Mouse (Mus musculus) ovary, postnatal 14 days (tissue): ENCODE data around the gene Safb.
"Not testable (repeated sequence)": the region's sequence is repeated elsewhere in the genome, so short reads cannot be mapped to it uniquely, and the experiment has no call there.

ENCODE experiments used
- DNase-seq: peaks from one replicate; pipeline ENCODE4 v3.0.0; 2022; ENCODE audit warnings: low spot score

Safb gene

GRCm38 (mm10) chr17:56611323-56611722, 26.7 kb downstream of the Safb start:
- DNase-seq: no peak

DNA sequence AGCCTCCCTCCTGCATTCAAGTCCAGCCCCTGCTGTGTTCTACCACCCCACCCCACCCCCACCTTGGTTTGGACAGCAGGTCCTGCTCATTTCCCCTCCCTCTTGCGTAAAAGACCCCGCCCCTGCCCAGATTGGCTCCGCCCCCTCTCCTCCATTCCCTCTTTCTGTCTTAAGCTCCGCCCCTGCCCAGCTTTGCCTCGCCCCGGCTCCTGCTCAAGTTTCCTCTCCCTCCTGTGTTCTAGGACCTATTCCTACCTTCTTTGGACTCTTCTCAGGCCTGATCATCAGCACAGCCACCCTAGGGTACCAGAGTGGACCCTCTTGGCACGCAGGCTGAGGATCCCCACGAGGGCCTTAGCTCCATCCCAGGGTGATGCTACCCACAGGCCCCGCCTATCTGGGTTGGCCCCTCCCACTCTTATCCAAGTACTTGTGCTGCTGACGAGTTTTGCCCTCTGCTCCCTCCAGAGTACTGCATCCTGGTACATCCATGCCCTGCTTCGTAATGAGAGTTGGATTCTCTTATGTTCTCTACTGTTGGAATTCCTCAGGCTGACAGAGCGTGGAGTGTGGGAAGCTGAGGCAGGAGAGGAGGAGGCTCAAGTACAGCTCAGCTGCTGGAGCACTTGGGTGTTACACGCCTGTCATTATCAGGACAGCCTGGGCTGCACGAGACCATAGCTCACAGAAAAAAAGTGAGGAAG, 27.4 kb downstream of the Safb start:
- DNase-seq: no peak

DNA sequence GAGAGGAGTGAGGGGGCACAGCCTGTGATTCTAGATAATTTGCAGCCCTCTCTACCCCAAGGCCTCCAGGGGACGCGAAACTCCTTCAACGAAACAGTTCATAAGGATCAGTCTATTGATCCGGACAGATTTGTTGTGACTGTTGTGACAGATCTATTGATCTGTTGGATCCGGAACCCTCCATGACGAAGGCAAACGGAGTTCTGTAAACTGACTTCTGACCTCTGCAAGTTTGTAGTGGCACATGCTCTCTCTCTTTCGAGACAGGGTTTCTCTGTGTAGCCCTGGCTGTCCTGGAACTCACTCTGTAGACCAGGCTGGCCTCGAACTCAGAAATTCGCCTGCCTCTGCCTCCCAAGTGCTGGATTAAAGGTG, 27.9 kb downstream of the Safb start:
- not testable (repeated sequence) for DNase-seq

DNA sequence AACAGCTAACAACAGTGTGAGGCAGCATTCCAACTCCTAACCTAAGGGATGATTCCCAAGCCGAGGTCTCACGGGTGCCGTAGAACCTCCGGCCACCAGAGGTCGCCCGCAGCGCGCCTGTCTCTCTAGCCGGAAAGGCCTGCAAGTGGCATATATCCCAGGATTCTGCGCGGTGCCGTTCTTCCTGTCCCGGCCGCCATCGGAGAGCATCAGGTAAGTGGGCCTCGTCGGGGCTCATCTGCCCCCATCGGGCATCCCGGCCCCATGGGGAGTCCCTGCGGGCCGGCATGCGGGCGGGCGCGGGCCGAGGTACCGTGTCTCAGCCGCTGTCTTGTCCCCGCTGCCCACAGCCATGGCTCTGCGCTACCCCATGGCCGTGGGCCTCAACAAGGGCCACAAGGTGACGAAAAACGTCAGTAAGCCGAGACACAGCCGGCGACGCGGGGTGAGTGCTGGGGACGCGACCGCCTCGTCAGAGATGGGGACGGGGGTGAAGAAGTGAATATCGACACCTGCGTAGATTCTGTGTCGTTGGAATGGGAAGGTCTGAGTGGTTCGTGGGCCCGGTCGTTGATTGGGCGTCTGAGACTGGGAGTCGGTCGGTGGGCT, 28.7 kb downstream of the Safb start, which contains the start of gene Rpl36:
Rpl36 (plus strand) TSS at position 181 of the 609 bp plus-strand sequence.
- peak; percentile 98 for DNase-seq

DNA sequence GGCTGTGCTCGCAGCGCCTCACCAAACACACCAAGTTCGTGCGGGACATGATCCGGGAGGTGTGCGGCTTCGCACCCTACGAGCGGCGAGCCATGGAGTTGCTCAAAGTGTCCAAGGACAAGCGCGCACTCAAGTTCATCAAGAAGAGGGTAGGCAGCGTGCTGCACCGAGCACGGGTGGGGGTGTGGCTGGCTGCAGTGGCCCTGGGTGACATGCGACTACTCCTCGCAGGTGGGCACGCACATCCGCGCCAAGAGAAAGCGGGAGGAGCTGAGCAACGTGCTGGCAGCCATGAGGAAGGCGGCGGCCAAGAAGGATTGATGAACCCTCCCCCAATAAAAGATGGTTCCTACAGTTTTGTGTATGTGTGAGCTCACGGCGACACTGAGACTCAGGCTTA, 29.3 kb downstream of the Safb start:
- DNase-seq: not testable (repeated sequence)

GRCm38 (mm10) chr17:56614391-56615135, 29.9 kb downstream of the Safb start:
- DNase-seq: no peak

DNA sequence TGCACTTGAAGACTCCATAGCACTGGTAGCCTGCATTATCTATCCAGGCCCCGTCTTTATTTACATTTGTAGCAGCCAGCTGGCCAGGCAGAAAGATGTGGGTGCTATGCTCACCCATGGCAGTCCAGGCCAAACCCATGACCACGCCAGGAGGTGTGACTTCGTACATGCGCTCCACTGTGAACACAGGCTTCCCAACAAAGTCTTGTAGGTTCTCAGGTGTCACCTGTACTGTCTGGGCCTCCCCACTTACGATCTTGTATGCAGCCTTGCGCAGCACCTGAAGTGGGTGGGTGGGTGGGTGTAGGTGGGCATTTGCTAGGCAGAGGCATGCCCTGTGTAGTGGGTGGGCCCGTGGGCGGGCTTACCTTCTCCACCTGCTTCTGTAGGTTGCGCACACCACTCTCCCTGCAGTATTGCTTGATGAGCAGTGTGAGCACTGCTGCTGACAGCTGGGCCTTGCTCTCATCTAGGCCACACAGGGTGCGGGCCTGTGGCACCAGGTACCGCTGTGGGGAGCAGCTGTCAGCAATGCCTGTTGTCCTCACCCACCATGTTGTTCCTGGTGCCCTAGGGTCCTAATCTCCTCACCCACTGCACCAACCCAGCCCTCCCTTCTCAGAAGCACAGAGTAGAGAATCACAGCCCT, 30.6 kb downstream of the Safb start:
- DNase-seq: no peak

DNA sequence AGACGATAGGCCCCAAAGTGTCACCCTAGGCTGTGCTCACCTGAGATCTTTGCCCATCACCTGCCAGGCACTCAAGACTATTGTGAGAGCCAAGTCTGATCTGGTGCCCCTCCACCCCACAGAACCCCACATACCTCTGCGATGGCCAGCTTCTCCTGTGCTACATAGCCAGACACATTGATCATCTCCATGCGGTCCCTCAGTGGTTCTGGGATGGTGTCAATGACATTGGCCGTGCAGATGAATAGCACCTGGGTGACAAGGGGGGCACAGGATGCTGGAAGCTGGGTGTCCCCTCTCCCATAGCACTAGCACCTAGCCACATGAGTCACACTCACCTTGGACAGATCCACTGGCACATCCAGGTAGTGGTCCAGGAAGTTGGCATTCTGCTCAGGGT, 31.2 kb downstream of the Safb start:
- DNase-seq: no peak

DNA sequence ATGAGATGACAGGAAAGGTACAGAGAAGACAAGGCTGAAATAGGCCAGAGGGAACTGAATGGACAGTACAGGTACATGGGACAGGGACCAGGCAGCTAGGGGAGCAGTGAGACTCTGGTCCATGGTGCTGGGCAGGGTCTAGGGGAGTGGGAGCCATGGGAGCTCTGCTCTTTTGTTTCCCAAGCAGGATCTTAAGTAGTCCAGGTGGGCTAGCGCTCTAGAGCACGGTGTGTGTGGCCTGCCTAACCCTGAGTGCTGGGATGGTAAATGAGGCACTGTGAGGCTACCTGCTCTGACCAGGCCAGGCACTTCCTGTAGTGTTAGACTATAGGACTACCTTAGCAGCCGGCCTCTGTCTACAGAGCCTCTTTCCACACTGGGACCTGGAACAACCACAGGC, 32.1 kb downstream of the Safb start:
- DNase-seq: no peak

DNA sequence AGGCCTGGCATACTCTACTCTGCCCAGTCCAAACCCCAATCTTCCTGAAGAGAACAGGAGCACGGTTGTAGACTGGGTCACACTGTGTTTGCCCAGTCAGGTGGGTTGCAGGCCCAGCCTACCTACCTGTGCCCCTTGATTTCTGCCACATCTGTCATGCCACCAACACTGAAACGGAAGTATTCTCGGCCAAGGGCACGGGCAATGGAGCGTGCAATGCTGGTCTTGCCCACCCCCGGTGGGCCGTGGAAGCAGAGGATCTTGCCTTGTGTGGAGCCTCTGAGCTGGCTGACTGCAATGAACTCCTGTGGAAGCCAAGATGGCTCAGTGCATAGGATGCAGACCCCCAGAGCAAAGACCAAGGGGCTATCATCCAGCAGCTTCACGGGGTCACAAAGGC, 33.0 kb downstream of the Safb start:
- no peak for DNase-seq

GRCm38 (mm10) chr17:56625495-56625894, 40.9 kb downstream of the Safb start:
- DNase-seq: no peak

DNA sequence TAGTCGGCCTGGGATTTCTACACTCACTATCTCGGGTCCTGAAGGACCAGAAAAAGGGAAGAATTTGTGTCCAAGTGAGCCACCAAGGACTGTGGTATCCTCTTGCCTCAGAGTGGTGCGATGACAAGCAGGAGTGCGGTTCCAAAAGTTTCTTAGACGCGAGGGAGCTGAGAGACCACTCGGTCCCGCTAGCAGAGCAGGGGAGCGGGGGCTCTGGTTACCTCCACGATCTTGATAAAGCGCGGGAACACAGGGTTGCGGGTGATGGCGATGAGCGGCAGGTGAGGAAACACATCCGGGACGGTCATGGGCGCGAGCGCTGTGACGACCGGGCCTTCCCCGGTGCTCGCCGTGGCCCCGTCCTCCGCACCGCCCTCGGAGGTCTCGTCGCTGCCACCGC, 41.6 kb downstream of the Safb start:
- DNase-seq: no peak

- peak; percentile 96 for DNase-seq
Measured at GRCm38 (mm10) chr17:56626754-56627470, 42.3 kb downstream of the Safb start, which contains the start of gene Lonp1. Lonp1 (minus strand) TSS chr17:56626887.

DNA sequence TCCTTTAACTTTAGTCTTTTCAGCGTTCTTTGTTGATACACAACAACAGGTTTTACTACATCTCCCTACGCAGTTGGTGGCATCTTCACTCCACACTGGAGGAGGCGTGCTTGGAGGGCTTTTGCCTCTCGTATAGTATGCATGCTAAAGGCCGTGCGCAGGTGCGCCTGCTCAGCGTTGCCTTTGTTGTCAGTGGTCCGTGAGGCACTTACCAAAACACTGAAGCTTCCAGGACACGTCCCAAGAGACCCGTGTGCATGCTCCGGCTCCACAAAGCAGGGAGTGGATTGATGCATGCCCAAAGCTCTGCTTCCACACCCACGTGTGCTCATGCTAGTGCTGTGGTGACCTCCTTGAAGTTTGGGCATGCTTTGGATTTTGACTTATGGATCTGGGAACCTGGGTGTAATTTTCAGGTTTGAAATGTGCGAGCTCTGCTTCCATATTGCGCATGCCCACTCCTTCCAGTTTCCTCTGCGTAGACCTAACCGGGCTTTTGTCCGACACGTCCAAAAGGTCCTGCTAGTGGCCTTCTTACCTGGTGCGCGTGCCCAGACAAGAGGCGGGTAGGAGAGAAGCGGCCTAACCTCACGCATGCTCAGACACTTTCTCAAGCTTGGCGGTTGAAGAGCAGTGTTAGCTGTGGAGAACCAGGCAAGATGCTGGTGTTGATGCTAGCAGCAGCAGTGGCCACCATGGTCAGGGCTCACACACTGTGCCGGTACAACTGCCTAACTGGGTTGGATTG, 43.1 kb downstream of the Safb start, which contains the start of gene Catsperd:
Catsperd (plus strand) TSS at position 614 of the 748 bp plus-strand sequence.
- DNase-seq: no peak

DNA sequence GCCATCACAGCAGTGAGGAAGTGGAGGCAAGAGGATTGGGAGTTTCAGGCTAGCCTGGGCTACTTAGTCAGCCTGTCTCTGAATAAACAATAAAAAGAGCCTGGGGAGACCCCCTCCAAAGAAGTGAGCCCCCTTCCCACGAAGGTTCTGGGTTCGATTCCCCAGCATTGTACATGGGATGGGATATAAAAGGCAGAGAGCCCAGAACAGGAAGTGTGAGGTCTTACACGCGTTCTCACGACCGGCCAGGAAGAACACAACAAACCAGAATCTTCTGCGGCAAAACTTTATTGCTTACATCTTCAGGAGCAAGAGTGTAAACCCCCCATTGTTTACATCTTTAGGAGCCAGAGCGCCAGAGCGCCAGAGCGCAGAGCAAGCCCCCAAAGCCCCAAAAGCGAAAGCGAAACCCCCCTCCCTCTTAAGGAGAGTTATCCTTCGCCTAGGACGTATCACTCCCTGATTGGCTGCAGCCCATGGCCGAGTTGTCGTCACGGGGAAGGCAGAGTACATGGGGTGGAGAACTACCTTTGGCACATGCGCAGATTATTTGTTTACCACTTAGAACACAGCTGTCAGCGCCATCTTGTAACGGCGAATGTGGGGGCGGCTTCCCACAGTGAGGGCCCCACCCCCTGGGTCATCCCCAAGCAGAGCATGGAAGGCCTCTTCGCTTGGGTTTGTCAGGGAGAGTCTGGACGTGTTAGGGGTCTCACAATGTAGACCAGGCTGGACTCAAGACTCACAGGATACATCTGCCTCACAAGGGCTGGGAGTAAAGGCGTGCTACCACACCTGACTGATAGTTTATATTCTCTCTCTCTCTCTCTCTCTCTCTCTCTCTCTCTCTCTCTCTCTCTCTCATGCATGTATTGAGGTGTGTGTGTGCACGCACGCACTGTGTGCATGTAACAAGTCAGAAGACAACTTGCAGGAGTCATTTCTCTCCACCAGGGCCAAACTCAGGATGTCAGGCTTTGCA, 45.5 kb downstream of the Safb start:
- DNase-seq: not testable (repeated sequence)

- DNase-seq: no peak
Measured at GRCm38 (mm10) chr17:56631807-56632206, 47.2 kb downstream of the Safb start.

DNA sequence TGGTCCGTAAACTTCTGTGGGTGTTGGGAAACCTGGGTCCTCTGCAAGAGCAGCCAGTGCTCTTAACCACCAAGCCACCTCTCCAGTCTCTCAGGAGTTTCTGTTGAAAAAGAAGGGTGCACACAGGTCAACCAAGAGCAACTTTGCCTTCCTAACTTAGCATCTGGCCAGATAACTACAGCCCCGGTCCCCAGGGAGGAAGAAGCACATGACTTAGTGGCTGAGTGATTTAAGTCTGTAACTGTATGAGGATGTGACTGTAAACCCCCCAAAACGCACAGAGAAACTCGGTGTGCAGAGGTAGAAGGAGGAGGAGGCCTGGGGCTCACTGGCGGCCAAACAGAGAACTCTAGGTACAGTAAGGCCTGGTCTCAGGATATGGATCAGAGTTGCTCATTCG, 49.4 kb downstream of the Safb start:
- no peak for DNase-seq

DNA sequence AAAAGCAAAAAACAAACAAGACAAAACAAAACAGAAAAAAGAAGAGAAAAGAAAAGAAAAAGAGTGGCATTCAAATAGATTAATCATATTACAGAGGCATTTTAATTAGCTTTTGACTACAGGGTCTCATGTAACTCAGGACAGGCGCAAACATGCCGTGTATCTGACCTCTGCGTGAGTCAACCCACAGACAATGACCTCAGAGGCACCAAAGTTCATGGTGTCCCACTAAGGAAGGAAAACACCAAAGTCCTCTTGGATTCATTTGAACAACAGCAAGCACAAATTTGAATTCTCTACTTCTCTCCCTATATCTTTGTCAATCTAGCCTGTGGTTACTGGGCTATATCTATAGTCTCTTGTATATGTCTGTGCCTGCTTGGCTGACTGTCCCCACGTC, 58.6 kb downstream of the Safb start:
- no peak for DNase-seq

DNA sequence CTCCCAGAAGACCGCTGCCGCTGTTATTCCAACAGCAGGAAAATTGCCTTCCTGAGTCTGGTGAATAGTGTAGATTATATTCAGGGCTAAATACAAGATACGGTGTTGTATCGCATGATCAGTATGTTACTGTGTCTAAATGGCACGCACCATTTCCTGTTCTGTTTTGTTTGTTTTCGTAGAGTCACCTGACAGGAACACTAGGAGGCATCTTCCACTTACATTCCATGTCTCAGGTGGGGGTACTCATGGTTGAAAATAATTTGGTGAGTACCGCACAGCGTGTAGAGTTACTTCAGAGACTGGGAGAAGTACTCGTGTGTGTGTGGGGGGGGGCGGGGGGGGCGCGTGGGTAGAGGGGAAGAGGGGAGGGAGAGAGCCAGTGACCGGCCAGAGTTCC, 62.9 kb downstream of the Safb start:
- no peak for DNase-seq

DNA sequence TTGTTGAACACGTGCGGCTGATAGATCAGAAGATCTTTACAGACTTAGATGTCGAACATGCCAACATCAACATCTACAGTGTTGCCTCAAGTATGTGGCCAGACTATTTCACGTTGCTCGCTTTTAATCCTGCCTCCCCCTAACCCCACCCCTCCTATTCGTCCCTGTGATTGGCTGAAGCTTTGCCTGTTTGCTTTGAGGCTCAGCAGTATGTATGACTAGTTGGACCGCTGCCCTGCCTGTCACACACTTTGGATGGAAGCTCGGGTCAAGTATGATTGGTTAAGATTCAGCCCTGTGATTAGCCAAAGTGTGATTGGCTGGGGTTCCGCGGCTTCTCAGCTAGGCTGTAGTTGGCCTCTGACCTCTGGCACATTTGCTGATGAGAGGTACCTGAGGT, 67.2 kb downstream of the Safb start:
- no peak for DNase-seq
